11 mouse cellular contexts compared by ENCODE assay signal in genomic region chr3:129591251-129591650, GRCm38 (mm10). TPM values are rescaled to one million over a fixed set of nuclear protein-coding genes. Genes with fewer than 3 reads are reported as not detected.
DNase-seq lines count a peak whose midpoint lies in the region; ATAC-seq and TF ChIP-seq lines count a peak whose summit lies in the region.
"Had no signal": no experiment of that assay in that cellular context is flagged by ENCODE, and none has a peak within 500 bp of the region (broad histone marks: within the 10 kb centered on the region; RNA-seq: fewer than 3 reads in every experiment).

No protein-coding gene starts in this region.

- TF ChIP-seq POLR2A in olfactory bulb, adult 2 months (IDR thresholded peaks at IDR 0.05; ENCODE audit: insufficient read depth, low read depth, low read length), result no peak

- H3K9ac ChIP-seq in heart, embryonic 14.5 days (ENCODE audit: low read length), result 0 out of 2 replicates have a peak overlapping the region, but pooled peaks have one; percentile 18
- no peak overlapping the region for H3K9ac ChIP-seq in lung, embryonic 15.5 days
- H3K9ac ChIP-seq: neural tube, embryonic 13.5 days had no signal

- 70% methylated on average over 9 of the region's 9 CpGs for WGBS in heart, embryonic 14.5 days
- WGBS in lung, embryonic 15.5 days, result 68% methylated on average over 9 of the region's 9 CpGs
- 60% methylated on average over 9 of the region's 9 CpGs for WGBS in olfactory bulb, adult 2 months

- H3K27me3 ChIP-seq in heart, embryonic 14.5 days (ENCODE audit: control insufficient read depth, insufficient read depth, low read length), result no peaks in the 10 kb centered on the region
- no peaks in the 10 kb centered on the region for H3K27me3 ChIP-seq in lung, embryonic 15.5 days
- H3K27me3 ChIP-seq: neural tube, embryonic 13.5 days had no signal

- no peaks in the 10 kb centered on the region for H3K9me3 ChIP-seq in heart, embryonic 14.5 days (ENCODE audit: control insufficient read depth, low read length)
- no peaks in the 10 kb centered on the region for H3K9me3 ChIP-seq in lung, embryonic 15.5 days
- H3K9me3 ChIP-seq: neural tube, embryonic 13.5 days had no signal

- DNase-seq in heart, adult 11 months, result no peak
- no peak for DNase-seq in lung, postnatal 14 days
- peak; percentile 78 for DNase-seq in kidney, adult 9 months
- DNase-seq in left cerebral cortex, adult 8-10 months (ENCODE audit: low spot score in 2 of 2), result no peak
- DNase-seq in left cerebral cortex, adult 18-20 months (ENCODE audit: low spot score in 2 of 2), result no peak
- DNase-seq: gastrocnemius, postnatal 36 days had no signal

- TF ChIP-seq CTCF in olfactory bulb, adult 2 months (IDR thresholded peaks at IDR 0.05; ENCODE audit: insufficient read depth, low read depth, low read length), result no peak

- peak overlapping the region; percentile 45 for H3K4me2 ChIP-seq in heart, embryonic 14.5 days (ENCODE audit: low read length)
- peak overlapping the region; percentile 26; the same call in 1 of the 2 replicates for H3K4me2 ChIP-seq in lung, embryonic 15.5 days
- H3K4me2 ChIP-seq: neural tube, embryonic 13.5 days had no signal

- H3K36me3 ChIP-seq in heart, embryonic 14.5 days (ENCODE audit: control insufficient read depth, insufficient read depth, low read length), result no peaks in the 10 kb centered on the region
- H3K36me3 ChIP-seq in lung, embryonic 15.5 days, result no peaks in the 10 kb centered on the region
- H3K36me3 ChIP-seq: neural tube, embryonic 13.5 days had no signal

- no peak overlapping the region for H3K4me3 ChIP-seq in heart, embryonic 14.5 days (ENCODE audit: control insufficient read depth in 1 of 2, insufficient read depth in 1 of 2, low read depth in 1 of 2, low read length in 2 of 2)
- no peak overlapping the region for H3K4me3 ChIP-seq in lung, embryonic 15.5 days
- H3K4me3 ChIP-seq in olfactory bulb, adult 2 months (ENCODE audit: insufficient read depth, low read depth, low read length), result peak overlapping the region; percentile 46; the same call in 1 of the 2 replicates
- H3K4me3 ChIP-seq: neural tube, embryonic 13.5 days had no signal

- H3K27ac ChIP-seq in heart, embryonic 14.5 days (replicated peaks in 1 of 2; ENCODE audit: control insufficient read depth in 1 of 2, insufficient read depth in 1 of 2, low read depth in 2 of 2, low read length in 2 of 2), result peak overlapping the region; percentile 86 to 94
- no peak overlapping the region for H3K27ac ChIP-seq in lung, embryonic 15.5 days
- no peak overlapping the region for H3K27ac ChIP-seq in olfactory bulb, adult 2 months (ENCODE audit: insufficient read depth, low read depth, low read length)
- H3K27ac ChIP-seq: neural tube, embryonic 13.5 days had no signal

- no peak for ATAC-seq in heart, embryonic 14.5 days (ENCODE audit: insufficient number of reproducible peaks, insufficient read depth, low FRiP score, low read depth)
- ATAC-seq in lung, embryonic 15.5 days (ENCODE audit: borderline replicate concordance, extremely low read depth, low FRiP score, low TSS enrichment), result 0 out of 2 replicates have a peak, but pooled peaks have one; percentile 27
- ATAC-seq: intestine, embryonic 16.5 days had no signal

- peaks cover 22 to 28% of the 10 kb centered on the region in 2 experiments for H3K4me1 ChIP-seq in heart, embryonic 14.5 days (ENCODE audit: control insufficient read depth in 2 of 2, insufficient read depth in 2 of 2, low read length in 2 of 2)
- no peaks in the 10 kb centered on the region for H3K4me1 ChIP-seq in lung, embryonic 15.5 days
- H3K4me1 ChIP-seq in olfactory bulb, adult 2 months (ENCODE audit: control insufficient read depth, insufficient read depth, low read length), result peaks cover 6% of the 10 kb centered on the region
- H3K4me1 ChIP-seq: neural tube, embryonic 13.5 days had no signal

RNA-seq across cellular contexts. Expression of gene Elovl6, which starts 59.1 kb away (rescaled TPM):
- polyA plus RNA-seq in heart, embryonic 14.5 days (2014; fragmentation: Nextera tagmentation; extraction: Ambion mirVana), result 9.1 and 9.8 TPM in 2 replicates
- 14.0 and 14.8 TPM in 2 replicates for polyA plus RNA-seq in lung, embryonic 15.5 days (2015; fragmentation: Nextera tagmentation; extraction: Ambion mirVana)
- polyA plus RNA-seq in olfactory bulb, adult 2 months (2012; ENCODE audit: insufficient read depth, insufficient read length, low replicate concordance, missing spikeins), result 155 TPM in 1 of 2 replicates, not detected in the other
- 10 to 100 TPM; 23.5 to 30.4 (median 25.6) TPM for total RNA-seq in left cerebral cortex, adult 8-10 months (2022)
- total RNA-seq in left cerebral cortex, adult 18-20 months (2021), result 10 to 100 TPM; 27.4 to 36.4 TPM

Comparison
In these comparisons a context has a peak if more than half of its experiments do, and no peak if none do; other contexts are left out.
1. H3K27ac ChIP-seq: peak in heart, embryonic 14.5 days (2 of 2); none in lung, embryonic 15.5 days (single experiment) and olfactory bulb, adult 2 months (single experiment).